39 mouse cellular contexts compared by ENCODE assay signal in genomic region chr4:34703029-34703428, GRCm38 (mm10). TPM values are rescaled to one million over a fixed set of nuclear protein-coding genes. Genes with fewer than 3 reads are reported as not detected.
DNase-seq lines count a peak whose midpoint lies in the region; ATAC-seq and TF ChIP-seq lines count a peak whose summit lies in the region.
"Had no signal": no experiment of that assay in that cellular context is flagged by ENCODE, and none has a peak within 500 bp of the region (broad histone marks: within the 10 kb centered on the region; RNA-seq: fewer than 3 reads in every experiment).

No protein-coding gene starts in this region.

- no peak; the same call in 1 of the 2 replicates for TF ChIP-seq RAD21 in MEL (IDR thresholded peaks at IDR 0.05; ENCODE audit: low read depth, low read length)

- H3K9me3 ChIP-seq in intestine, postnatal 0 days (ENCODE audit: control insufficient read depth) = no peaks in the 10 kb centered on the region
- H3K9me3 ChIP-seq in intestine, embryonic 15.5 days = no peaks in the 10 kb centered on the region
- no peaks in the 10 kb centered on the region for H3K9me3 ChIP-seq in lung, embryonic 14.5 days (ENCODE audit: low read depth, low read length)
- H3K9me3 ChIP-seq in MEL (replicated peaks; ENCODE audit: insufficient read depth, low read length) = no peaks in the 10 kb centered on the region
- H3K9me3 ChIP-seq in stomach, postnatal 0 days (ENCODE audit: control insufficient read depth, low read length) = no peaks in the 10 kb centered on the region
- H3K9me3 ChIP-seq: embryonic facial prominence, embryonic 13.5 days; forebrain, embryonic 10.5 days; forebrain, embryonic 15.5 days; G1E; hindbrain, embryonic 10.5 days; hindbrain, embryonic 15.5 days; liver, embryonic 15.5 days; midbrain, embryonic 12.5 days; neural tube, embryonic 12.5 days had no signal

- peak; percentile 11 for DNase-seq in lung, embryonic 14.5 days
- no peak for DNase-seq in lung, postnatal 4 days
- no peak for DNase-seq in MEL (ENCODE audit: low read depth, low spot score)
- no peak for DNase-seq in stomach, postnatal 0 days (ENCODE audit: low spot score)
- DNase-seq in kidney, postnatal 10 days = no peak
- DNase-seq: adrenal gland, postnatal 25 days; cerebellum, adult 11-12 months; cerebellum, adult 9-11 months; embryo, embryonic 11 days; gastrocnemius, postnatal 25 days; heart, adult 18-20 months; heart, postnatal 14 days; kidney, adult 9 months; kidney, postnatal 25 days; layer of hippocampus, postnatal 36 days; left cerebral cortex, postnatal 4 days; right cerebral cortex, adult 18-20 months; thymus, postnatal 14 days had no signal

- ATAC-seq in intestine, postnatal 0 days = no peak
- ATAC-seq in intestine, embryonic 15.5 days = no peak
- ATAC-seq in lung, embryonic 14.5 days (ENCODE audit: insufficient read depth) = no peak
- ATAC-seq in stomach, postnatal 0 days (ENCODE audit: low FRiP score, low TSS enrichment) = no peak
- ATAC-seq in inflammation-experienced regulatory T-cells, adult 6 months = no peak
- ATAC-seq: forebrain, embryonic 15.5 days had no signal

- 0 out of 2 replicates have a peak, but pooled peaks have one; percentile 10 for TF ChIP-seq CTCF in intestine, postnatal 0 days (IDR thresholded peaks at IDR 0.05; ENCODE audit: low read depth)
- TF ChIP-seq CTCF in lung, embryonic 14.5 days (IDR thresholded peaks at IDR 0.05; ENCODE audit: low read depth) = no peak
- TF ChIP-seq CTCF in MEL (IDR thresholded peaks at IDR 0.05 in 2 of 3, conservative IDR thresholded peaks at IDR 0.05 in 1 of 3; ENCODE audit: control insufficient read depth in 1 of 3, insufficient read depth in 1 of 3, low read depth in 2 of 3, low read length in 3 of 3, poor library complexity in 1 of 3, severe bottlenecking in 1 of 3) = peak in 1 of 3 experiments; percentile 13; a peak in 1 of 6 replicates
- peak; percentile 18; the same call in 1 of the 2 replicates for TF ChIP-seq CTCF in stomach, postnatal 0 days (IDR thresholded peaks at IDR 0.05; ENCODE audit: low read depth)

- no peaks in the 10 kb centered on the region for H3K27me3 ChIP-seq in intestine, postnatal 0 days (replicated peaks; ENCODE audit: control insufficient read depth, insufficient read depth, low read length)
- no peaks in the 10 kb centered on the region; the same call in 1 of the 2 replicates for H3K27me3 ChIP-seq in intestine, embryonic 15.5 days (replicated peaks)
- no peaks in the 10 kb centered on the region for H3K27me3 ChIP-seq in lung, embryonic 14.5 days (ENCODE audit: insufficient read depth, low read length)
- H3K27me3 ChIP-seq in MEL (ENCODE audit: control insufficient read depth in 1 of 2, insufficient read depth in 2 of 2, low read length in 2 of 2) = peaks cover 0 to 2% of the 10 kb centered on the region in 2 experiments; a peak in 1 of 4 replicates
- H3K27me3 ChIP-seq in stomach, postnatal 0 days (ENCODE audit: control insufficient read depth, insufficient read depth, low read length) = no peaks in the 10 kb centered on the region
- H3K27me3 ChIP-seq: embryonic facial prominence, embryonic 13.5 days; forebrain, embryonic 15.5 days; hindbrain, embryonic 15.5 days; liver, embryonic 15.5 days; midbrain, embryonic 12.5 days; neural tube, embryonic 12.5 days had no signal

- H3K4me1 ChIP-seq in intestine, postnatal 0 days (replicated peaks; ENCODE audit: control insufficient read depth, insufficient read depth, low read length) = no peaks in the 10 kb centered on the region
- no peaks in the 10 kb centered on the region for H3K4me1 ChIP-seq in intestine, embryonic 15.5 days (replicated peaks)
- H3K4me1 ChIP-seq in lung, embryonic 14.5 days (ENCODE audit: insufficient read depth) = no peaks in the 10 kb centered on the region
- H3K4me1 ChIP-seq in MEL (ENCODE audit: control insufficient read depth in 1 of 2, insufficient read depth in 2 of 2, low read length in 2 of 2) = no peaks in the 10 kb centered on the region
- no peaks in the 10 kb centered on the region for H3K4me1 ChIP-seq in stomach, postnatal 0 days (replicated peaks; ENCODE audit: control insufficient read depth, insufficient read depth)
- H3K4me1 ChIP-seq: embryonic facial prominence, embryonic 13.5 days; forebrain, embryonic 10.5 days; forebrain, embryonic 15.5 days; hindbrain, embryonic 10.5 days; hindbrain, embryonic 15.5 days; liver, embryonic 15.5 days; midbrain, embryonic 12.5 days; neural tube, embryonic 12.5 days had no signal

- TF ChIP-seq EP300 in MEL (IDR thresholded peaks at IDR 0.05; ENCODE audit: low read depth in 1 of 2, low read length in 2 of 2) = no peak
- TF ChIP-seq EP300 in stomach, postnatal 0 days (optimal IDR thresholded peaks at IDR 0.05) = no peak

- H3K4me2 ChIP-seq in intestine, postnatal 0 days (replicated peaks; ENCODE audit: low read depth) = no peak overlapping the region
- no peak overlapping the region for H3K4me2 ChIP-seq in intestine, embryonic 15.5 days (replicated peaks)
- H3K4me2 ChIP-seq in lung, embryonic 14.5 days = no peak overlapping the region
- H3K4me2 ChIP-seq in stomach, postnatal 0 days (replicated peaks; ENCODE audit: low read depth) = no peak overlapping the region
- H3K4me2 ChIP-seq: embryonic facial prominence, embryonic 13.5 days; forebrain, embryonic 15.5 days; hindbrain, embryonic 15.5 days; liver, embryonic 15.5 days; midbrain, embryonic 12.5 days; neural tube, embryonic 12.5 days had no signal

- no peak overlapping the region for H3K27ac ChIP-seq in intestine, postnatal 0 days (ENCODE audit: low read depth, low read length)
- H3K27ac ChIP-seq in intestine, embryonic 15.5 days = no peak overlapping the region
- no peak overlapping the region for H3K27ac ChIP-seq in lung, embryonic 14.5 days (ENCODE audit: low read depth)
- no peak overlapping the region for H3K27ac ChIP-seq in MEL (ENCODE audit: control insufficient read depth, low read depth, low read length)
- no peak overlapping the region for H3K27ac ChIP-seq in stomach, postnatal 0 days (replicated peaks)
- H3K27ac ChIP-seq: embryonic facial prominence, embryonic 13.5 days; forebrain, embryonic 10.5 days; forebrain, embryonic 15.5 days; hindbrain, embryonic 10.5 days; hindbrain, embryonic 15.5 days; liver, embryonic 15.5 days; midbrain, embryonic 12.5 days; neural tube, embryonic 12.5 days had no signal

- H3K4me3 ChIP-seq in intestine, postnatal 0 days (ENCODE audit: low read depth, low read length) = no peak overlapping the region
- H3K4me3 ChIP-seq in intestine, embryonic 15.5 days (replicated peaks) = no peak overlapping the region
- H3K4me3 ChIP-seq in lung, embryonic 14.5 days (ENCODE audit: low read depth, low read length) = no peak overlapping the region
- H3K4me3 ChIP-seq in MEL (ENCODE audit: control insufficient read depth in 1 of 2, insufficient read depth in 1 of 2, low read depth in 2 of 2, low read length in 2 of 2) = no peak overlapping the region
- no peak overlapping the region for H3K4me3 ChIP-seq in stomach, postnatal 0 days (ENCODE audit: low read depth, low read length)
- H3K4me3 ChIP-seq: embryonic facial prominence, embryonic 13.5 days; forebrain, embryonic 10.5 days; forebrain, embryonic 15.5 days; hindbrain, embryonic 10.5 days; hindbrain, embryonic 15.5 days; liver, embryonic 15.5 days; midbrain, embryonic 12.5 days; myocyte; neural tube, embryonic 12.5 days had no signal

- H3K79me2 ChIP-seq in MEL (ENCODE audit: control insufficient read depth, insufficient read depth, low read length, poor library complexity) = no peaks in the 10 kb centered on the region

- TF ChIP-seq POLR2A in MEL (IDR thresholded peaks at IDR 0.05; ENCODE audit: control insufficient read depth in 1 of 2, insufficient read depth in 1 of 2, low read depth in 1 of 2, low read length in 2 of 2, poor library complexity in 1 of 2) = no peak

- 71% methylated on average over 4 of the region's 4 CpGs for WGBS in intestine, postnatal 0 days
- WGBS in intestine, embryonic 15.5 days = 67% methylated on average over 4 of the region's 4 CpGs
- WGBS in lung, embryonic 14.5 days = 58% methylated on average over 4 of the region's 4 CpGs
- WGBS in stomach, postnatal 0 days = 64% methylated on average over 4 of the region's 4 CpGs

- H3K36me3 ChIP-seq in intestine, postnatal 0 days (ENCODE audit: control insufficient read depth, insufficient read depth) = no peaks in the 10 kb centered on the region
- H3K36me3 ChIP-seq in intestine, embryonic 15.5 days = no peaks in the 10 kb centered on the region
- no peaks in the 10 kb centered on the region for H3K36me3 ChIP-seq in lung, embryonic 14.5 days (ENCODE audit: insufficient read depth)
- no peaks in the 10 kb centered on the region for H3K36me3 ChIP-seq in MEL (ENCODE audit: control insufficient read depth in 1 of 2, insufficient read depth in 2 of 2, low read length in 2 of 2)
- H3K36me3 ChIP-seq in stomach, postnatal 0 days (ENCODE audit: control insufficient read depth, insufficient read depth, low read length) = no peaks in the 10 kb centered on the region
- H3K36me3 ChIP-seq: embryonic facial prominence, embryonic 13.5 days; forebrain, embryonic 10.5 days; forebrain, embryonic 15.5 days; G1E; hindbrain, embryonic 10.5 days; hindbrain, embryonic 15.5 days; liver, embryonic 15.5 days; midbrain, embryonic 12.5 days; neural tube, embryonic 12.5 days had no signal

- H3K9ac ChIP-seq in intestine, postnatal 0 days (ENCODE audit: low read depth, low read length) = no peak overlapping the region
- H3K9ac ChIP-seq in intestine, embryonic 15.5 days = no peak overlapping the region
- H3K9ac ChIP-seq in lung, embryonic 14.5 days = no peak overlapping the region
- no peak overlapping the region for H3K9ac ChIP-seq in MEL (ENCODE audit: control insufficient read depth, low read depth, low read length, poor library complexity, severe bottlenecking)
- no peak overlapping the region for H3K9ac ChIP-seq in stomach, postnatal 0 days (ENCODE audit: low read length)
- H3K9ac ChIP-seq: embryonic facial prominence, embryonic 13.5 days; forebrain, embryonic 15.5 days; hindbrain, embryonic 15.5 days; liver, embryonic 15.5 days; midbrain, embryonic 12.5 days; neural tube, embryonic 12.5 days had no signal

RNA-seq across cellular contexts. Expression of gene Slc35a1, which starts 15.8 kb away (rescaled TPM):
- polyA plus RNA-seq in intestine, postnatal 0 days (2015; fragmentation: Nextera tagmentation; extraction: Ambion mirVana) = 25.2 and 27.0 TPM in 2 replicates
- polyA plus RNA-seq in intestine, embryonic 15.5 days (2015; fragmentation: Nextera tagmentation; extraction: Ambion mirVana) = 61.6 and 71.4 TPM in 2 replicates
- 52.5 and 59.4 TPM in 2 replicates for polyA plus RNA-seq in lung, embryonic 14.5 days (2014; fragmentation: Nextera tagmentation; extraction: Ambion mirVana)
- total RNA-seq in MEL (2012; rRNA removed) = 25.8 and 26.0 TPM in 2 replicates
- polyA plus RNA-seq in MEL (2012; ENCODE audit: insufficient read depth in 1 of 2, insufficient read length in 2 of 2, low read depth in 1 of 2, low replicate concordance in 2 of 2, missing spikeins in 1 of 2) = 10 to 100 TPM in 1 of 2 experiments, not detected in 1; 24.3 TPM
- 37.4 and 39.6 TPM in 2 replicates for polyA plus RNA-seq in stomach, postnatal 0 days (2015; fragmentation: Nextera tagmentation; extraction: Ambion mirVana)
- polyA plus RNA-seq in inflammation-experienced regulatory T-cells, adult 6 months (2017; shearing (Covaris generic)) = 10 to 100 TPM; 27.2 to 40.3 (median 31.1) TPM

RNA-seq across cellular contexts. Expression of gene Cfap206, which starts 27.0 kb away (rescaled TPM):
- polyA plus RNA-seq in intestine, postnatal 0 days (2015; fragmentation: Nextera tagmentation; extraction: Ambion mirVana) = 0.17 TPM in 1 of 2 replicates, not detected in the other
- polyA plus RNA-seq in intestine, embryonic 15.5 days (2015; fragmentation: Nextera tagmentation; extraction: Ambion mirVana) = 0.20 TPM in 1 of 2 replicates, not detected in the other
- 0.16 and 1.5 TPM in 2 replicates for polyA plus RNA-seq in lung, embryonic 14.5 days (2014; fragmentation: Nextera tagmentation; extraction: Ambion mirVana)
- total RNA-seq in MEL (2012; rRNA removed) = not detected in 2 replicates
- not detected for polyA plus RNA-seq in MEL (2012; ENCODE audit: insufficient read depth in 1 of 2, insufficient read length in 2 of 2, low read depth in 1 of 2, low replicate concordance in 2 of 2, missing spikeins in 1 of 2)
- polyA plus RNA-seq in stomach, postnatal 0 days (2015; fragmentation: Nextera tagmentation; extraction: Ambion mirVana) = 0.19 and 0.59 TPM in 2 replicates
- polyA plus RNA-seq in inflammation-experienced regulatory T-cells, adult 6 months (2017; shearing (Covaris generic)) = not detected
- total RNA-seq: adrenal gland, postnatal 25 days; gastrocnemius, adult 18-20 months; gastrocnemius, postnatal 25 days had no signal
- polyA plus RNA-seq: G1E; intestine, embryonic 14.5 days; liver, embryonic 15.5 days had no signal

RNA-seq across cellular contexts. Expression of gene Gm136, which starts 53.0 kb away (rescaled TPM):
- polyA plus RNA-seq in intestine, postnatal 0 days (2015; fragmentation: Nextera tagmentation; extraction: Ambion mirVana) = not detected in 2 replicates
- polyA plus RNA-seq in intestine, embryonic 15.5 days (2015; fragmentation: Nextera tagmentation; extraction: Ambion mirVana) = not detected in 2 replicates
- polyA plus RNA-seq in lung, embryonic 14.5 days (2014; fragmentation: Nextera tagmentation; extraction: Ambion mirVana) = not detected in 2 replicates
- total RNA-seq in MEL (2012; rRNA removed) = not detected in 2 replicates
- polyA plus RNA-seq in MEL (2012; ENCODE audit: insufficient read depth in 1 of 2, insufficient read length in 2 of 2, low read depth in 1 of 2, low replicate concordance in 2 of 2, missing spikeins in 1 of 2) = not detected
- polyA plus RNA-seq in stomach, postnatal 0 days (2015; fragmentation: Nextera tagmentation; extraction: Ambion mirVana) = not detected in 2 replicates
- not detected for polyA plus RNA-seq in inflammation-experienced regulatory T-cells, adult 6 months (2017; shearing (Covaris generic))
- total RNA-seq: adrenal gland, adult 18-20 months; adrenal gland, postnatal 25 days; G1E; gastrocnemius, adult 18-20 months; gastrocnemius, postnatal 25 days; heart, adult 18-20 months; heart, postnatal 14 days; layer of hippocampus, postnatal 36 days; midbrain, postnatal 0 days had no signal
- polyA plus RNA-seq: embryonic facial prominence, embryonic 13.5 days; forebrain, embryonic 10.5 days; forebrain, embryonic 15.5 days; frontal cortex, adult 2 months; G1E; heart, embryonic 14.5 days; hindbrain, embryonic 10.5 days; hindbrain, embryonic 15.5 days; intestine, embryonic 14.5 days; limb, embryonic 14.5 days; liver, embryonic 15.5 days; lung, embryonic 16.5 days; midbrain, embryonic 12.5 days; myocyte; neural tube, embryonic 12.5 days had no signal
